Mouse (Mus musculus): ENCODE results near the gene Hmg20a.

Gene Hmg20a

DNA sequence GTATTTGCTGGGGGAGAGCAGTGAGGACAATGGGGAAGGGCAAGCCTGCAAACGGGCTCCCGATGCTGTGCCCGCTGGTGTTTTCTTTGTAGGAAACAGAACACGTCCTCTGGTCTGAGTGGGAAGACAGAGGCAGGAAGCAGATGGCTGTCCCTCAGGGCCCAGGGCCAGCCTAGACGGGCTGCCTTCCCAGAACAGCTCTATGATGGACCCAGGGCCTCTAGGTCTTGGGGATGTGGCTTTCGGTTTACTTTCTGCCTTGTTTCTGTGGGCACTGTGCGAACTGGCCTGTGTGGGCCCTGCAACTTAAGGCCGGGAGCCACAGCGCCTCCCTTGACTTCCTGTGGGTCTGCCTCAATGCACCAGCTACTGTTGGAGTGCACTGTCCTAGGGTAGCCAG is 115.5 kb downstream of the Hmg20a start:
- DNase-seq: no peak

DNA sequence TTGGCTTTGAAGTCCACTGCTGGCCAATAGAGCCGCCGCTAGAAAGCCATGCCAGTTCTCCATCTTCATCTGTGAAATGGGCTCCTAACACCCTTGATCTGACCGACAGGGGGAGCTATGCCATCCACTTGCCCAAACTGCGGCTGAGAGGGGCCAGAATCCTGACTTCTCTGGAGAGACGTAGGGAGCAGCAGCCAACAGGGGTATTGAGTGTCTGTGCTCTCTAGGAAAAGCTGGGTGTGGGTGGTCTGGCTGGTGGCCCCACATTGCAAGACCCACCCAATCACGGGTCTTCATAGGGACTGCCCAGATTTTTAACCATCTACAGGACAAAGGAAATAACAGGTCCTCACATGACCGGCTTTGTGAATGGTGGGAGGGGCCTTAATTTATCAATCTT is 116.3 kb downstream of the Hmg20a start:
- no peak for DNase-seq

DNA sequence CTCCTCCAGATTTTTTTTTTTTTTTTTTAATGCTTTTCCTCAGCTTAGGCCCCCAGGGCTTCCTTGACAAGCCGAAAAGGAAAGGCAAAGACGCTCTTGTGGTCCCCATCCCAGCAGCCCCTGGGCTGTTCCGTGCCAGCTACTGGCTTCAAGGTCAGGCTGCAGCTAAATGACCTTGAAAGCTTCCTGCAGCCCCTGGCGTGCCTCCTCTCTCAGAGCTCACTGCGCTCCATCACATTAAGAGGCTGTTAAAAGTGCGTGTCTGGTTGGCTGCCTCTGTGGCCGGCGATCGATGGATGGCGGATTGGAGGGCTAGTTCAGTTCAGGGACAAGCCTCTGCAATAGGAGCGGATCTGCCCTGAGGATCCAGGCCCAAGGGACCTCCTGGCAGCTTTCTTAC is 117.0 kb downstream of the Hmg20a start:
- no peak for DNase-seq

DNA sequence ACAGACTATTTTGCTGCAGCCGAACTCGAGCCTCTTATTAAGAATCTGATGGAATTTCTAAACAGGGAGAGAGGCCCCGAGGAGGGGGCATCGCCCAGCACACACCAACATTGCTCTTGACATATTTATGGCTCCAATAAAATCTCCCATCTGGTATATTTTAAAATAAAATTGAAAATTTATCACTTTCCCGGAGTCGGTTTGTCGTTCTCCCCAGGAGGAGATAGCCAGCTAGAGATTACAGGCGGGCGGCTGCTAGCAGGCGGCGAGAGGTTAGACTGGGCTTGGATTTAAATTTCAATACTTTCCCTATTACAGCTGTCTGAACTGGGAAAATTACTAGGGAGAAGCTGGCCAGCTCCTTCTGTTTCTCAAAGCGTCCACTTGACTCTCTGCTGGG is 121.6 kb downstream of the Hmg20a start:
- no peak for DNase-seq

DNA sequence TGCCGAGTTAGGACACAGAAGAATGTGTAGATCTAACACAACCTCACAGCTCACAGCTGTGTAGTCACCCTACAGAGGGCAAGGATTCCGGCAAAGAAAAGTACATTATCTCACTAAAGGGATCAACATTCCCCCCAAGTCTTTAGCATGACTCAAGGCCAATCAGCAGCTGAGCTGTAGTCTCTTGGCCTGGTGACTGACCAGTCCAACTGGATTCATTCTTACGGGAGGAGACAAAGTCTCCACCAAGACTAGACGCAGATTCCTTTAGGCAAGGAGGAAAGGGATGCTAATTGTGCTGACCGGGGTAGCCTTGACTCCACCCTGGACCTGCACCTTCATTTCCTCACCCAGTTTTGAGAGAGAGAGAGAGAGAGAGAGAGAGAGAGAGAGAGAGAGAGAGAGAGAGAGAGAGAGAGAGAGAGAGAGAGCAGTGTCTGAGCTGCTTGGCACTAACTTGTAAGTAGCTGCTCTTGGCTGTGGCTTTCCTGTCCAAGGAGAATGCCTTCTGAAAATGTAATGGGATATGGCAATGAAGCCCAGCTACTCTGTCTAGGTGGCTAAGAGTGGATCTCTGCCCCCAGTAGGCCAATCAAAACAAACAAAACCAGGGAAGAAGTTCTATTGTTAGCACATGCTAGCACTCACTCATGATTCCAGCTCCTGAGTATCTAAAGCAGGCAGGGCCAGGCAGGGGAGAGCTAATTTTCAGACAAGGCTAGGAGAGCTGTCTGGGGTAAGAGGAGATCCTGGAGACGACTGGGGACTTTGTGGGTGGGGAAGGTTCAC is 126.5 kb downstream of the Hmg20a start:
- no peak for DNase-seq
